Mouse (Mus musculus) kidney, adult 11 months (tissue): Measurements from ENCODE around the gene Slc17a5.
"Not testable (repeated sequence)": the region's sequence is repeated elsewhere in the genome, so short reads cannot be mapped to it uniquely, and the experiment has no call there.

Source experiments
- DNase-seq: peaks from one replicate; pipeline ENCODE4 v3.0.0; 2022

The Slc17a5 gene

DNA sequence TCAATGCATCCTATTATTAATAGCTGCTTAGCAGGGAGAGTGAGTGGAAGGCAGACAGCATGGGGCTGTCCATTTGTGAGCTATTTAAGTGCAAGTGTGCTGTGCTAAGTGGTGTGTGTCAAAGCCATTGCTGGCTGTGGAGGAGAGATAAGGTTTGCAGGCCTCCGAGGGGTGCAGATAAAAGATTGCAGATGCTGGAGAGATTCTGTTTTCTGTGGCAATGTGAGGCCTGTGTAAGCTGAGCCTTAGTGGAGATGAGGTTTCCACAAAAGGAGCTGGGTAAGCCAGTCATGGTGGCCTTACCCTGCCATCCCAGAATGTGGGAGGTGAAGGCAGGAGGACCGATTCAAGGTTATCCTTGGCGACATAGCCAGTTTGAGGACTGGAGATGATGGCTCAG lies 71.7 kb downstream of the Slc17a5 start:
- DNase-seq = no peak

DNA sequence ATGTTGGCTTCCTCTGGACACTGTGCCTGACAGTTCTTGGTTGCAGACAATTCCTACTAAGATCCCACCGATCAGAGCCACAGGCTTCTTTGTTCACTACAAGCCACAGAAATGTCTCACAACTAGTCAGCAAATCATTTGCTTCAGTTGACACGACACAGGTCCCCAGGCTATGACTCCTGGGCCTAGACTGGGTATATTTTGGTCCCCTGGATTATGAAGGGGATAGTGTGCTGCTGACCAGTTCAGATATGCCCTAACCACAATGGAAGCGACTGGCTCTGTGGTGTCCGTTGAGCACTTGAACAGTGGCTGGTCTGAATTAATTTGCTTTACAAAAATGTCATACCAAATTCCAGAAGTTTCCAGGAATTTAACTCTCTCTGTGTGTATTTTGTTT lies 73.2 kb downstream of the Slc17a5 start:
- DNase-seq = no peak

DNA sequence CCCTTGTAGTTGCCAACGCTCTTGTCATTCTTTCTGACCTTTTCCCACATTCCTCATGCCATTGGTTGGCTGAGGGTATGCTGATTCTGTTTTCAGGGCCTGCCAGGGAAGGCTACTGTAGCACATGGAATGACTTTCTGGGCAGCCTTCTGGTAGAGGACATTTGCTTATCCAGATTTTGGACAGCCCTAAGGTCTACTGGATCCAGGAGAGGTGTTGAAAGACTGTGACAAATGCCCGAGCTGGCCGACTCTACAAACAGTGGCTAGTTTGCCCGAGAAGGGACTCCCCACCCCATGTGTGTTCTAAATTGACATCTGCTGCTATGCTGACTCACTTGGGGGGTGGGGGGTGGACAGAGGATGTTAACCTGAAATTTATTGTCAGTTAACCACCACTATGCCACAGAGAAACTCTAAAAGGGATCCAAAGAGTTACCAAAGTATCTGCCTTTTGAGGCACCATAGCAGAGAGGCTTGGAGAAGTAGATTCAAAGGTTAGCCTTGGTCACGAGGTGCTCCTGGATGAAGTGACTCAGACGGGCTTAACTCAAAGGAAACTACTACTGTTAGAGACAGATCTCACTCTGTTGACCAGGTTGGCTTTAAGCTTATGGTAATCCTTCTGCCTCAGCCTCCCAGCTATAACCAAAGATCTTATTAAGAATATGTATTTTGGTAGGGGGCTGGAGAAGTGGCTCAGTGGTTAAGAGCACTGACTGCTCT lies 73.9 kb downstream of the Slc17a5 start:
- DNase-seq = no peak

DNA sequence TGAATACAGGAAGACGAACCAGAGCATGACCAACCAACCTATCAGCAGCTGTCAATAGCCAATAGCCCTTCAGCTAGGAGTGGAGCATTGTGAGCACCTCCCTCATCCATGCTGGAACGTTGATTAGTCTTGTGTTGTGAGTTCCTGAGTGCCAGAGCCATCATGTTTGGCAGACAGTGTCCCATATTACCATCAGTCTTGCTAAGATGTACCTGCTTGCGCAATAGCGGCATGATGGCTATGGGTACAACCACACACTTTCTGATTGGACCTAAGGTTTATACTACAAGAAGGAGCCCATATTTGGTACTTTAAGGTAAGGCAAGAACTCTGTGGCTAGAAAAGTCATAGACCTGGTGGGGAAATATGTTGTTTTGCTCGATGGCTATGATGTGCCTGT lies 76.1 kb downstream of the Slc17a5 start:
- no peak for DNase-seq

DNA sequence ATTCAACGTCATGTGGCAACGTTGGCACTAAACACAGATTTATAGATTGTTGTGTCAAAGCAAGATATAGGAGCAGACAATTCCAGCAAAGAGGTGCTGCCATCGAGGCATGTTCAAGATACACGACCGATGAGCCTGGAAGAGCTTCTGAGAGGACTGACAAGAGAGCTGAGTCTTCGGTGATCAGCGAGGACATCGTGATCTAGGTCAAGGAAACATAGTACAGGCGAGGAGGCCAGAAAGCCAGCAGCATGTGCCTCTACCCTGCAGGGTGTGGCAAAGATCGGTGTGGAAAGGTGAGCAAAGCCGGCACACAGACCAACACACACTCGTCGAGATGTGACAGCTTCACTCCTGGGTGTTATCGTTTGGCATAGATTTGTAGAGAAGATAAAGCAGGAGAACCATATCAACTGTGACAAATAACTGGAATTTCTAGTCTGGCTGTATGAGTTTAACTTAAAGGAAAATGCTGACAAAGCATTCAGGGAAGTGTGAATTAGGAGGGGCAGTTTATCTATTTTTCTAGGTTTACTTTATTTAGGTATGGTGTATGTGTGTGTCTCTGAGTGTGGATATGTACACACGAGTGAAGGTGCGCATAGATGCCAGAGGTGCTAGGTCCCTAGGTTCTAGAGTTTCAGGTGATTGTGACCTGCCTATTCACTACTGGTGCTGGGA lies 79.6 kb downstream of the Slc17a5 start:
- no peak for DNase-seq

DNA sequence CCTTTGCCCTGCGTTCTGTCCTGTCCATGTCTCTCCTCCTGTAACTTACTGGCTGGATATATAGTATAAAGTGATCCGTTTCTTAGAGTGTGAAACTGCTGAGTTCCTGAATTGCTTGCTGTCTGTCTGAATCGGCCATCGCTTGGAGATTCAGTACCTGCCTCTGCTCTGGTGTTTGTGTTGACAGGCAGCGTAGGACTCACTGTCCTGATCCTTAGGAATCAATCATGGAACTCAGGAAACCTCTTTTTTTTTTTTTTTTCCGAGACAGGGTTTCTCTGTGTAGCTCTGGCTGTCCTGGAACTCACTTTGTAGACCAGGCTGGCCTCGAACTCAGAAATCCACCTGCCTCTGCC lies 81.1 kb downstream of the Slc17a5 start:
- no peak for DNase-seq

DNA sequence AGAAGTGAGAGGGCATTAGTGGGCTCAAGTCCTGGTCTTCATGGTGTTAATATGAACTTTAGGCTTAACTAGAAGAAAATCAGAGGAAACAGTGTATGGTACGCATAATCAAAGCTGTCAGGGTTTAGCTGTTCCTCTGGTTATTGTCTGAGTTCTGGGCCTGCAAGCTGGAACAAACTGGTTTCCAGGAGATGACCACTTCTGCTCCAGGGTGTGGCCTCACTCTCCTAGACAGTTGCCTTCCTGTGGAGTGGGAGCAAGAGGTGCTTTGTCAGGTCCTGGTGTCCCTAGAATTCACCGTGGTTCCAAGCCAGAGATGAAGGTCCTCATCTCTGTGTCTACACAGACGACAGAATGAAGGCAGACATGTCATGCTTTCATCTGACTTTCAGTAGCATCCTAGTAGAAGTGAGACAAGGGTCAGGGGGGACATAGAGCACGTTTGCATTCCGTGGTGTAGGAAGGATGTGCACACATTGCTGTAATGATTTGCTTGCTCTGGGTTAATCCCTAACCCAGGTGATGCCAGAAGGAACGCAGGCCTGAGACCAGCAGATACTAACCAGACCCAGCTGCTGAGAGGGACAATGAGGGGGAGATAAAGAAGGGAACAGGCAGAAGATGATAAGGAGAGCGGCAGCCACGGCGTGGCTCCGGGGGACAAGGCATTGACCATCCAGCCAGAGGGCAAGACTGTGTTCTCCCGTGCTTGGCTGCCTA lies 81.7 kb downstream of the Slc17a5 start:
- DNase-seq = peak; percentile 68

DNA sequence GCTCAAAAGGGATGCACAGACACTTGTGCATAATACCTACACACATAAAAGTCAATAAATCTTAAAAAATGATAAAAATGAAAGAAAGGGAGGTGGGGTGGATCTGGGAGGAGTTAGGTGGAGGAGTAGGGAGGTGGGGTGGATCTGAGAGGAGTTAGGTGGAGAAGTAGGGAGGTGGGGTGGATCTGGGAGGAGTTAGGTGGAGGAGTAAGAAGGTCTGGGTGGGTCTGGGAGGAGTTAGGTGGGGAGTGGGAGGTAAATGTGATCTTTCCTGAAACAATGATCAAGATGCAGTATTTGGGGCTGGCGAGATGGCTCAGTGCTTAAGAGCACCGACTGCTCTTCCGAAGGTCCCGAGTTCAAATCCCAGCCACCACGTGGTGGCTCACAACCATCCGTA lies 82.6 kb downstream of the Slc17a5 start:
- DNase-seq = no peak

DNA sequence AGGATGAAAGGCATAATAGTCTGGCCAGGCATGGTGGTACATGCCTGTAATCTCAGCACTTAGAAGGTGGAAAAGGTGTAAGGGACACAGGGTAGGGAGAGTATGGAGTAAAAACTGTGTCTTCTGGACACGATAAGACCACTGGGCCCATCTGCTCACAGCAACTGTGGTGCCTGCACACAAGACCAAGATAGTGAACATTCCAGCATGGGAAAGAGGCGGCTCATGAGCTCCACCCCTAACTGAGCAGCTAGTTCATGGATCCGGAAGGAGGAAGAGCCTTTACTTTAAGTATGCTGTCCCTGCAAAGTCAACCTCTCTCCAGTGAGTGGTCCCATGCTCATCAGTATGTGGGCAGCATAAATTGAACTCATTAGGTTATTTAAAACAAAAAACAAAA lies 83.2 kb downstream of the Slc17a5 start:
- no peak for DNase-seq

DNA sequence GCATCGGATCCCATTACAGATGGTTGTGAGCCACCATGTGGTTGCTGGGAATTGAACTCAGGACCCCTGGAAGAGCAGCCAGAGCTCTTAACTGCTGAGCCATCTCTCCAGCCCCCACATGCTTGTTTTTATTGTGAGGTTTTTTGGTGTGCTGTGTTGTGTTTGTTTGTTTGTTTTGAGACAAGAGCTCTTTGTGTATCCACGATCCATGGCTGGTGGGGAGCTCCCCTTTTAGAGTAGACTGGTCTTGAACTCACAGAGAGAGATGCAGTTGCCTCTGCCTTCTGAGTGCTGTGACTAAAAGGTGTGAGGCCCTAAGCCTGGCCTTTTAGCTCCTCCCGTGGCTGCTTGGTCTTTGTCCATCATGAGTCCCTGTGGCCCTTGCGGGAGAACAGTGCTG lies 83.7 kb downstream of the Slc17a5 start:
- no peak for DNase-seq

DNA sequence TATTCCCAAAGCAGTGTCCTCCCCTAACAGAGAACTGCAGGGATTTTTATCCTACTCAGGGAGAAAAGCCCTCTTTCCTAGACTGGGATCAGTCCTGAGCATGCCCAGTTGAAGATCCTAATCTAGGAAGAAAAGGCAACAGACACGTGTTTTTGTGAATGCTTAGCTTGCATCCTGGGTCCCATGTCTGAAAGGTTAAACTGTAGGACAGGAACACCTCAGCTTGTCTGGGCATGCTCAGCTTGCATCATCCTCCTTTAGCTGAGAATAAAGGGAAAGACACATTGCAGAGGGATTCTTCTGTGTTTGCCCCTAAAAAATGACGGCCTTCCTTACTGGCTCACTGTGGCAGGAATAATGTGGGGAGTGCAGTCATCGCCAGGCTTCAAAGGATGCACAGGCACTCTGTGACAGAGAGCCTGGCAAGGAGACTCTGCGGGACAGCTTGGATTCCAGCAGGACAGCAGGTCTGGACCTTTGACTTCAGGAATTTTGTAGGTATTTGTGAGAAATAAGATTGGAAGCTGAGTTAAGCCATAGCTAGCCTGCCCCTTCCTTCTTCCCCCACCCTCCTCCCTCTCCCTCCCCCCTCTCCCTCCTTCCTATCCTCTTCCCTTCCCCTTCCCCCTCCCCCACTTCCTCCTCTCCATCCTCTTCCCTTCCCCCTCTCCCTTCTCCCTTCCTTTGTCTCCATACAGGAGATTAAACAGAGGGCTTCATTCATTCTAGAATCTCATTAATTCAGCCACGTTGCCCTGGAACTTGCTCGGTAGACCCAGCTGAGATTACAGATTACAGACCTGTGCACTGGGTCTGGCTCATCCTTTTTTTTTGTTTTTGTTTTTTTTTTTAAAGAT lies 84.4 kb downstream of the Slc17a5 start:
- no peak for DNase-seq

DNA sequence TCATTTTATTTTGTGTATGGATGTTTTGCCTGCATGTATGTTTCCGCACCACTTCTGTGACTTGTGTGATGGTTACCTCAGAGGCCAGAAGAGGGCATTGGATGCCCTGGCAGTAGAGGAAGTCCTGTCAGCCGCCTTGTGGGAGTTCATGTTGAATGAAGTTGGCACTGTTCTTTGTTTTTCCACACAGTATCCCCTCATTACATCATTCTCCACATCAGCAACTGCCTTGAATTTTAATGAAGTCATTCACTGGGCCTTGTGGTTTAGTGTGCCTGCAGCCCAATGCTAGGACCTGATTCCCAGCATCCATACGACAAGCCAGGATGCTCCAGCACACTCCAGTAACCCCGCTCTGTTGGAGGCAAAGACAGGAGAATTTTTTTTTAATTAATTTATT lies 86.6 kb downstream of the Slc17a5 start:
- DNase-seq = no peak

DNA sequence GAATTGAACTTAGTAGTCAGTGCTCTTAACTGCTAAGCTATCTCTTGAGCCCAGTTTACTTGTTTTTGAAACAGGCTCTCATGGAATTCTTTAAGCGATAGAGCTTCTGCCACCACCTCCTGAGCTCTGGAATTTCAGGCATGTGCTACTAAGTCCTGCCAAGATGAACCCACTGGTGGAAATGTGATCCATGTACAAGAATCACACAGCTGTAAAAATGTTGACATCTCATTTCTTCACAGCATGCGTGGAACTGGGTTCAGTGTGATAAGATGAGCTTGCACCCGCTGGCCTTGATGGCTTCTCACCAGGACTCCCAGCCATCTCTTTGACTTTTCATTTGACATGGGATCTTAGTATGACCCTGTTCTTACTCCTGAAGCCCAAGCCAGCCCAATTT lies 87.5 kb downstream of the Slc17a5 start:
- no peak for DNase-seq

DNA sequence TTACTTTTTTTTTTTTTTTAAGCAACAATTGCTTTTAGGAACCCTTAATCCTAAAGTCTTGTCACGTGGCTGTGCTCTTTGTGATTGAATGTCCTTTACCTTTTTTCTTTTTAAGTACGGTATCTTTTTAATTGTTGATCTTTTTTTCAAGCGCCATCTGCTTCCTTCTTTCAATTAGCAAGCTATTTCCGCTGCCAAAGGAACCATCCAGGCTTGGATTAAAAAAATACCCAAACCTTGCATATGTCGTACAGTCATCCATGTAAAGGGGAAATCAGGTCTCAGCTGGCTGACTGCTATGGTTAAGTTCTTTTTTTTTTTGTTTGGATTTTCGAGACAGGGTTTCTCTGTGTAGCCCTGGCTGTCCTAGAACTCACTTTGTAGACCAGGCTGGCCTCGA lies 94.7 kb downstream of the Slc17a5 start:
- no peak for DNase-seq

DNA sequence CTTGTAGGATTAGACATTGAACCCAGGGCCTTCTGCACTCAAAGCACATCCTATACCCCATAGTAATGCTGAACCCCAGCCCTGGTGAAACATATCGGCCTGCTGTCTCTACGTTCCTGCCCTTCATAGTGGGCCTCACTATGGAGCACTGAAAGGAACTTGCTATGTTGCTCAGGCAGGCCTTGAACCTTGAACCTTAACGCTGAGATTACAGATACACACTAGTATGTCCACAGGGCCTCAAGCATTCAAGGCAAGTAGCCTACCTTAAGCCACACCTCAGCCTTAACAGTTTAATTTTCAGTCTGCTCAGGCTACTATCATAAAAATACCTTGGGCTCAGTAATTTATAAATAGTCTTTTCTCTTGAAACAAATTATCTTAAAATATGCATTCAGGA lies 95.6 kb downstream of the Slc17a5 start:
- DNase-seq = no peak

DNA sequence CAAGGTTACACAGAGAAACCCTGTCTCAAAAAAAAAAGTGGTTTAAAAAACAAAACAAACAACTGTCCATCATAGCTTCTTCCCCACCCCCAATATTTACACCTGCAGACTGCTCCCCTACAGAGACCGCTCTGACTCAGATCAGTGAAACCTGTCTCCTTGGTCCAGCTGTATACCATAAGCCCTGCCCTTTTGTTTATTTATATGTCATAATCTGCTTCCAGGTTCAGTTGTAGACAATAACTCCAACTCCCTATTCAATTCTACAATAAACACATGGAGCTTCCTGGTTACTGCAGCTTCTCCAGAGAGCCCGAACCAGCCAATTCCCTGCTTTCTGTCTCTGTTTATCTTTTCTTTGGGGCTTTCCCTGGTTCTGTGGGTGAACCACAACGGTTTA lies 96.7 kb downstream of the Slc17a5 start:
- no peak for DNase-seq

DNA sequence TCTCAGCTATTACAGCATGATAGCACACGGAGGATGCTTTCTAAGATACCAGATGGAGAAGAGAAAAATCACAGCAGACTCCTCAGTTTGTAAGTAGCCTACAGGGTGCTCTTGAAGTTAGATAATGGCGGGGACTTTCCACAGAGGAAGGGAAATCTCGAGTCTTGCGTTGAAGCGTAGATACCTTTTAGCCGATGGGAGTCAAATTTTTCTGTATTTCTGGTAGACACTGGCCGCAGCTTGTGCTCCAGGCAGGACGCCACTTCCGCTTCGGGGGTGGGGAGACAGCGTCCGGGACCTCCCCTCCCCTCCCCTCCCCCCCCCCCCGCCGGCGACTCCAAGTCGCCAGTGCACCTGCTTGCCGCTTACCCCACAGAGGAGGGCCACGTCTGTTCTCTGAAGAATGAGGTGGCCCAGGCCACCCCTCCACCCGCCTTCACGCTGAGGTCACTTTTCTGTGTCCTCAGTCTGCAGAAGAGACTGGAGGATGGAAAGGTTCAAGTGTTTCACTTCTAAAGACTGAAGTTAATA lies 98.9 kb downstream of the Slc17a5 start, which contains the start of gene Eef1a1:
TSS of gene Eef1a1 (minus strand) at position 262 of the 531 bp plus-strand sequence.
- peak; percentile 52 for DNase-seq

DNA sequence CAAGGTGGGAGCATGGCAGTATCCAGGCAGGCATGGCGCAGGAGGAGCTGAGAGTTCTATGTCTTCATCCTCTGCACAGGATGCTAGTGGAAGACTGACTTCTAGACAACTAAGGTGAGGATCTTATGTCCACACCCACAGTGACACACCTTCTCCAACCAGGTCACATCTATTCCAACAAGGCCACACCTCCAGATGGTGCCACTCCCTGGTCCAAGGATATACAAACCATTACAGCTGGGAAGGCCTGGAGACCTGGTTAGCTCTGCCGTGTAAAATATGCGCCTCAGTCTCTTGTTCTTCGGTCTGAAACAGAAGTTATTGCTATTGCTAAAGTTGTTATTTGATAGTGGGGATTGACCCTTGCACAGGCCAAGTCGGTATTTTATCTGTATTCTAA lies 99.8 kb downstream of the Slc17a5 start:
- DNase-seq = not testable (repeated sequence)
